In genomic region chr5:21914776-21915175, GRCm38 (mm10) we compare ENCODE assay signal across 16 mouse cellular contexts. TPM values are rescaled to one million over a fixed set of nuclear protein-coding genes. Genes with fewer than 3 reads are reported as not detected.
DNase-seq lines count a peak whose midpoint lies in the region.
"Had no signal": no experiment of that assay in that cellular context is flagged by ENCODE, and none has a peak within 500 bp of the region (broad histone marks: within the 10 kb centered on the region; RNA-seq: fewer than 3 reads in every experiment).

No protein-coding gene starts in this region.

- DNase-seq in heart, adult 11 months = peak; percentile 34
- no peak for DNase-seq in heart, postnatal 14 days
- peak; percentile 15 for DNase-seq in ovary, postnatal 36 days (ENCODE audit: low spot score)
- DNase-seq in ovary, postnatal 10 days (ENCODE audit: low spot score) = no peak
- peak; percentile 21 to 34 for DNase-seq in adrenal gland, postnatal 36 days
- DNase-seq in MN1 (ENCODE audit: low spot score) (no peak), adipocyte (ENCODE audit: low spot score) (no peak)
- DNase-seq: cerebellum, adult 18-20 months; cerebellum, adult 9-11 months; cerebellum, postnatal 36 days; gastrocnemius, postnatal 10 days; heart, postnatal 10 days; kidney, adult 2 months had no signal

- intact Hi-C loops in heart, postnatal 14 days (cut with DNase I) = no loop called here

RNA-seq across cellular contexts. Expression of gene Slc26a5, which starts 49.4 kb away (rescaled TPM):
- total RNA-seq in heart, postnatal 14 days (2021) = not detected
- not detected for total RNA-seq in adrenal gland, postnatal 36 days (2021)
- total RNA-seq: G1E; gastrocnemius, postnatal 10 days; heart, adult 8-10 months; heart, postnatal 10 days; hematopoietic stem cell, adult 5-6 weeks had no signal

Comparison
In these comparisons a context has a peak if more than half of its experiments do, and no peak if none do; other contexts are left out.
1. DNase-seq: peak in heart, adult 11 months (single experiment), ovary, postnatal 36 days (single experiment) and adrenal gland, postnatal 36 days (2 of 2); none in heart, postnatal 14 days (0 of 2), ovary, postnatal 10 days (single experiment), MN1 (single experiment) and adipocyte (single experiment).